In the genomic region with DNA sequence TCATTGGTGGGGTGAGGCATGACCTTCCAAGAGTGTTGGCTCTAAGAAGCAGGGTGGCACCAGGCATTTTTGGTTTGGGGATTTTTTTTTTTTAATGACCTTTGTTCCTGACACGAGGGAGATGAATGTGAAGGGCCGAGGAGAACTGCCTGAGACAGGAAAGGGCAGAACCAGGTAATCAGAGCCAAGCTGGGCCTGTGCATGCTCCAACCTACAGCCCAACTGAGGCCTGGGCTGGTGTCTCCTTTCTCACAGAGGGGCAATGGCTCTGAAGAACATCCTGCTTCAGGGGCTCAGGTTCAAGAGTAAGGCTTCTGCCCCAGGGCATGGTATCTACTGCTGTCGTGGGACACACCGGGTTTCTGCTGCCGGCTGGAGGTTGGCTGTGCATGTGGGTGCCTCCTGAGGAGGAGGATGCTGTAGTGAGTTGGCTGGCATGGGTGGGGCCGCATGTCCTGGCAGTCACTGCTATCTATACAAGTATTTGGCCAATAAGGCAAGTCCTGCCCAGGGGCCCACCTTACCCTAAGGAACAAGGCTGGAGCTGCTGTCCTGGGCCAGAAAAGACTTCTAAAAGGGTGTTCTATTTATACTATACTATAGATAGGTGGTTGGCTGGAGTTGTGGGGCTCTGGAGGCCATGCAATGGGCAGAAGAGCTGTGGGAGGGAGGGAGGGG, we compare ENCODE assay signal across 10 mouse cellular contexts. TPM values are rescaled to one million over a fixed set of nuclear protein-coding genes. Genes with fewer than 3 reads are reported as not detected.
DNase-seq lines count a peak whose midpoint lies in the region; ATAC-seq and TF ChIP-seq lines count a peak whose summit lies in the region.
"Had no signal": no experiment of that assay in that cellular context is flagged by ENCODE, and none has a peak within 500 bp of the region (broad histone marks: within the 10 kb centered on the region; RNA-seq: fewer than 3 reads in every experiment).

No protein-coding gene starts in this region.

- intact Hi-C loops in gastrocnemius, postnatal 14 days (cut with DNase I; ENCODE audit: low total_unique reads), result no loop called here

- WGBS in intestine, embryonic 14.5 days, result 59% methylated on average over 6 of the region's 6 CpGs
- 45% methylated on average over 6 of the region's 6 CpGs for WGBS in intestine, postnatal 0 days
- 33% methylated on average over 6 of the region's 6 CpGs for WGBS in heart, embryonic 16.5 days
- WGBS in midbrain, embryonic 13.5 days, result 61% methylated on average over 6 of the region's 6 CpGs

- H3K27me3 ChIP-seq in intestine, embryonic 14.5 days (replicated peaks; ENCODE audit: control insufficient read depth, insufficient read depth, low read length), result no peaks in the 10 kb centered on the region
- no peaks in the 10 kb centered on the region for H3K27me3 ChIP-seq in intestine, postnatal 0 days (replicated peaks; ENCODE audit: control insufficient read depth, insufficient read depth, low read length)
- H3K27me3 ChIP-seq in heart, embryonic 16.5 days (ENCODE audit: control insufficient read depth, insufficient read depth, low read length), result no peaks in the 10 kb centered on the region
- H3K27me3 ChIP-seq in midbrain, embryonic 13.5 days, result no peaks in the 10 kb centered on the region

- H3K9ac ChIP-seq in intestine, embryonic 14.5 days (ENCODE audit: low read length), result no peak overlapping the region
- no peak overlapping the region for H3K9ac ChIP-seq in intestine, postnatal 0 days (ENCODE audit: low read depth, low read length)
- H3K9ac ChIP-seq in heart, embryonic 16.5 days (ENCODE audit: low read length), result peak overlapping the region; percentile 67
- H3K9ac ChIP-seq in midbrain, embryonic 13.5 days (replicated peaks), result peak overlapping the region; percentile 55; the same call in 1 of the 2 replicates

- DNase-seq in intestine, embryonic 14.5 days (ENCODE audit: low spot score), result no peak
- DNase-seq in ZHBTc4 (ENCODE audit: low read depth, low spot score), result peak; percentile 16
- no peak for DNase-seq in layer of hippocampus, adult 11-12 months (ENCODE audit: low spot score)
- no peak for DNase-seq in gastrocnemius, postnatal 14 days
- no peak for DNase-seq in adrenal gland, adult 18-20 months (ENCODE audit: low spot score in 2 of 2)
- DNase-seq: lung, adult 18-20 months; retina, postnatal 1 day had no signal

- peaks cover 65% of the 10 kb centered on the region for H3K36me3 ChIP-seq in intestine, embryonic 14.5 days (ENCODE audit: control insufficient read depth, insufficient read depth, low read length)
- H3K36me3 ChIP-seq in intestine, postnatal 0 days (ENCODE audit: control insufficient read depth, insufficient read depth), result peaks cover 17% of the 10 kb centered on the region; the same call in 1 of the 2 replicates
- peaks cover 22% of the 10 kb centered on the region for H3K36me3 ChIP-seq in heart, embryonic 16.5 days (ENCODE audit: control insufficient read depth, insufficient read depth)
- H3K36me3 ChIP-seq in midbrain, embryonic 13.5 days, result peaks cover 39% of the 10 kb centered on the region

- H3K27ac ChIP-seq in intestine, embryonic 14.5 days (ENCODE audit: low read depth), result no peak overlapping the region
- no peak overlapping the region for H3K27ac ChIP-seq in intestine, postnatal 0 days (ENCODE audit: low read depth, low read length)
- peak overlapping the region; percentile 99 for H3K27ac ChIP-seq in heart, embryonic 16.5 days (ENCODE audit: low read length)
- no peak overlapping the region for H3K27ac ChIP-seq in midbrain, embryonic 13.5 days

- H3K9me3 ChIP-seq in intestine, embryonic 14.5 days (ENCODE audit: control insufficient read depth, low read length), result no peaks in the 10 kb centered on the region
- no peaks in the 10 kb centered on the region for H3K9me3 ChIP-seq in intestine, postnatal 0 days (ENCODE audit: control insufficient read depth)
- H3K9me3 ChIP-seq in heart, embryonic 16.5 days (replicated peaks; ENCODE audit: control insufficient read depth, low read length), result no peaks in the 10 kb centered on the region
- no peaks in the 10 kb centered on the region for H3K9me3 ChIP-seq in midbrain, embryonic 13.5 days

- 0 out of 2 replicates have a peak overlapping the region, but pooled peaks have one; percentile 91 for H3K4me2 ChIP-seq in intestine, embryonic 14.5 days (ENCODE audit: low read length)
- H3K4me2 ChIP-seq in intestine, postnatal 0 days (replicated peaks; ENCODE audit: low read depth), result no peak overlapping the region
- H3K4me2 ChIP-seq in heart, embryonic 16.5 days (ENCODE audit: low read depth, low read length), result peak overlapping the region; percentile 62
- H3K4me2 ChIP-seq in midbrain, embryonic 13.5 days (replicated peaks), result peak overlapping the region; percentile 93; the same call in 1 of the 2 replicates

- ATAC-seq in intestine, embryonic 14.5 days (replicated peaks; ENCODE audit: low FRiP score, low TSS enrichment, low read depth), result no peak
- no peak for ATAC-seq in intestine, postnatal 0 days
- 0 out of 2 replicates have a peak, but pooled peaks have one; percentile 13 for ATAC-seq in heart, embryonic 16.5 days (replicated peaks; ENCODE audit: extremely low read depth, insufficient read depth, low FRiP score)
- no peak for ATAC-seq in midbrain, embryonic 13.5 days

- no peak for TF ChIP-seq CTCF in intestine, postnatal 0 days (IDR thresholded peaks at IDR 0.05; ENCODE audit: low read depth)

- no peak overlapping the region for H3K4me3 ChIP-seq in intestine, embryonic 14.5 days (ENCODE audit: low read depth, low read length)
- H3K4me3 ChIP-seq in intestine, postnatal 0 days (ENCODE audit: low read depth, low read length), result no peak overlapping the region
- peak overlapping the region; percentile 41 for H3K4me3 ChIP-seq in heart, embryonic 16.5 days (ENCODE audit: low read length)
- H3K4me3 ChIP-seq in midbrain, embryonic 13.5 days (replicated peaks), result no peak overlapping the region

- peaks cover 30% of the 10 kb centered on the region for H3K4me1 ChIP-seq in intestine, embryonic 14.5 days (replicated peaks; ENCODE audit: control insufficient read depth, insufficient read depth, low read length)
- H3K4me1 ChIP-seq in intestine, postnatal 0 days (replicated peaks; ENCODE audit: control insufficient read depth, insufficient read depth, low read length), result peaks cover 26% of the 10 kb centered on the region
- H3K4me1 ChIP-seq in heart, embryonic 16.5 days (ENCODE audit: control insufficient read depth, insufficient read depth, low read length), result peaks cover 74% of the 10 kb centered on the region
- H3K4me1 ChIP-seq in midbrain, embryonic 13.5 days (replicated peaks), result peaks cover 69% of the 10 kb centered on the region

RNA-seq across cellular contexts. Expression of gene Pkm, which starts 5.3 kb away (rescaled TPM):
- polyA plus RNA-seq in intestine, embryonic 14.5 days (2014; fragmentation: Nextera tagmentation; extraction: Ambion mirVana), result 1,482 and 1,573 TPM in 2 replicates
- polyA plus RNA-seq in intestine, postnatal 0 days (2015; fragmentation: Nextera tagmentation; extraction: Ambion mirVana), result 271 and 302 TPM in 2 replicates
- 1,977 and 2,080 TPM in 2 replicates for polyA plus RNA-seq in heart, embryonic 16.5 days (2015; fragmentation: Nextera tagmentation; extraction: Ambion mirVana)
- 1,400 and 1,429 TPM in 2 replicates for polyA plus RNA-seq in midbrain, embryonic 13.5 days (2015; fragmentation: Nextera tagmentation; extraction: Ambion mirVana)
- 1,000 to 10,000 TPM; 2,510 to 2,651 TPM for total RNA-seq in gastrocnemius, postnatal 14 days (2021)
- total RNA-seq in adrenal gland, adult 18-20 months (2021), result 1,000 to 10,000 TPM in 1 of 2 experiments, 100 to 1,000 TPM in 1; 853 to 1,405 TPM

RNA-seq across cellular contexts. Expression of gene Gramd2, which starts 18.5 kb away (rescaled TPM):
- polyA plus RNA-seq in intestine, embryonic 14.5 days (2014; fragmentation: Nextera tagmentation; extraction: Ambion mirVana), result 1.2 and 1.3 TPM in 2 replicates
- polyA plus RNA-seq in intestine, postnatal 0 days (2015; fragmentation: Nextera tagmentation; extraction: Ambion mirVana), result 0.37 and 0.39 TPM in 2 replicates
- 0.34 and 1.6 TPM in 2 replicates for polyA plus RNA-seq in heart, embryonic 16.5 days (2015; fragmentation: Nextera tagmentation; extraction: Ambion mirVana)
- 1.2 and 2.1 TPM in 2 replicates for polyA plus RNA-seq in midbrain, embryonic 13.5 days (2015; fragmentation: Nextera tagmentation; extraction: Ambion mirVana)
- under 1 TPM; 0.09 to 0.18 TPM for total RNA-seq in gastrocnemius, postnatal 14 days (2021)
- total RNA-seq in adrenal gland, adult 18-20 months (2021), result under 1 TPM; 0.13 to 0.64 TPM

RNA-seq across cellular contexts. Expression of gene Parp6, which starts 44.4 kb away (rescaled TPM):
- 35.3 and 36.9 TPM in 2 replicates for polyA plus RNA-seq in intestine, embryonic 14.5 days (2014; fragmentation: Nextera tagmentation; extraction: Ambion mirVana)
- 12.0 and 14.3 TPM in 2 replicates for polyA plus RNA-seq in intestine, postnatal 0 days (2015; fragmentation: Nextera tagmentation; extraction: Ambion mirVana)
- 21.1 and 24.1 TPM in 2 replicates for polyA plus RNA-seq in heart, embryonic 16.5 days (2015; fragmentation: Nextera tagmentation; extraction: Ambion mirVana)
- 186 and 195 TPM in 2 replicates for polyA plus RNA-seq in midbrain, embryonic 13.5 days (2015; fragmentation: Nextera tagmentation; extraction: Ambion mirVana)
- 10 to 100 TPM; 12.3 to 13.8 TPM for total RNA-seq in gastrocnemius, postnatal 14 days (2021)
- 10 to 100 TPM; 27.7 to 35.8 TPM for total RNA-seq in adrenal gland, adult 18-20 months (2021)

Comparison
In these comparisons a context has a peak if more than half of its experiments do, and no peak if none do; other contexts are left out.
1. H3K9ac ChIP-seq: peak in heart, embryonic 16.5 days (single experiment) and midbrain, embryonic 13.5 days (single experiment); none in intestine, embryonic 14.5 days (single experiment) and intestine, postnatal 0 days (single experiment).